Mouse (Mus musculus) embryonic fibroblast, embryonic 13.5 days (primary cell): Measurements from ENCODE around the gene Coq8b. TPM values are rescaled to one million over a fixed set of nuclear protein-coding genes. Genes with fewer than 3 reads are reported as not detected.
"Not testable (repeated sequence)": the region's sequence is repeated elsewhere in the genome, so short reads cannot be mapped to it uniquely, and the experiment has no call there.

Experiments used
- H3K27ac ChIP-seq: 2 replicates; pipeline ENCODE4 v1.5.1; 2012; ENCODE audit warnings: low read length, control low read depth, inconsistent platforms; ENCODE audit not compliant: insufficient read depth
- H3K4me1 ChIP-seq: 2 replicates; pipeline ENCODE4 v1.6.1; 2011; ENCODE audit warnings: low read length; ENCODE audit not compliant: control insufficient read depth, insufficient read depth
- H3K4me3 ChIP-seq: 2 replicates; pipeline ENCODE4 v1.5.1; 2011; ENCODE audit warnings: mild to moderate bottlenecking, control low read depth, low read length; ENCODE audit not compliant: insufficient read depth
- CTCF ChIP-seq: IDR thresholded peaks from 2 replicates; pipeline ENCODE4 v1.5.1; 2011; ENCODE audit warnings: mild to moderate bottlenecking, control low read depth, low read length, moderate library complexity, borderline replicate concordance; ENCODE audit not compliant: insufficient read depth
- POLR2A ChIP-seq: IDR thresholded peaks from 2 replicates; pipeline ENCODE4 v1.6.1; 2011; ENCODE audit warnings: low read depth, mild to moderate bottlenecking, control low read depth, low read length, moderate library complexity
- polyA plus RNA-seq: library from polyadenylated mRNA; stranded (reverse); fragments of >200 nt; gene quantifications from 2 replicates; pipeline ENCODE4 v1.2.4, GENCODE M21; 2011; ENCODE audit warnings: low read depth; ENCODE audit not compliant: missing spikeins, insufficient read length

Coq8b gene
- polyA plus RNA-seq, 1 experiment: 21.6 TPM

- Histone ChIP-seq H3K27ac (peak overlapping the region; percentile 47), H3K4me1 (peaks cover 18% of the 10 kb centered on the region), H3K4me3 (peak overlapping the region; percentile 64)
- TF ChIP-seq CTCF: no peak
- no peak for TF ChIP-seq POLR2A
Observed at GRCm38 (mm10) chr7:27227676-27228075, 5.1 kb upstream of the Coq8b start.

DNA sequence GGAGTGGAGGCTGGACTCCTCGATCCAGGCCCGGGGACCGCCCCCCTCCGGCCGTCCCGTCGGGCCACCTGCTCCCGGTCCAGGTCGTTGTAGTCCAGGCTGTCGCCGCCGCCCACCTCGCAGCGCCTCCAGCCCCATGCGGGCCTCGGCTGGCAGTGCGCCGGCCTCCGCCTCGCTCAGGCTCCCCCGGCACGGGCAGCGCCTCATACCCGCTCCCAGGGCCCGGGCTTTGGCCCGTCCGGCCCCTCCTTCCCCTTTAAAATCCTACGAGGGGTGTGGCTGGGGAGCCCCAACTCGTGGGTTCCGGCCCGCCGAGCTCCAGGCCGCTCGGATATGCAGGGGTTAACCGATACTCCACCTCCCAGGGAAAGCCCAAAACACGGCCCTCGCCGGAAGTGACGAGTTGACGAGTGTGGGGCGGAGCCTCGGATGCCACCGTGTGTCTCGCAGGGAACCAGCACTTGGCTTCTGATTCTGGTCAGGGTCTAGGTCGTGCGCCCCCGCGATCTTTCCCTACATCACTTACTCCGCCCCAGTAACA is 4.5 kb upstream of the Coq8b start, which contains the start of gene Itpkc:
Gene Itpkc (minus strand): TSS at position 381 of the 541 bp plus-strand sequence.
- TF ChIP-seq CTCF: no peak
- TF ChIP-seq POLR2A: peak; percentile 98
- Histone ChIP-seq H3K27ac (peak within 1 kb of the TSS; percentile 84), H3K4me3 (peak within 1 kb of the TSS; percentile 64), H3K4me1 (peaks cover 18% of the 10 kb centered on the region)

- peaks cover 20% of the 10 kb centered on the region for H3K4me1 ChIP-seq
- peak overlapping the region; percentile 84 for H3K27ac ChIP-seq
- TF ChIP-seq CTCF: no peak
- TF ChIP-seq POLR2A: no peak
- peak overlapping the region; percentile 64 for H3K4me3 ChIP-seq
Observed at GRCm38 (mm10) chr7:27228865-27229264, 4.0 kb upstream of the Coq8b start.

- TF ChIP-seq POLR2A (no peak), CTCF (no peak)
- Histone ChIP-seq H3K4me1 (peaks cover 12% of the 10 kb centered on the region), H3K27ac (peak overlapping the region; percentile 97), H3K4me3 (no peak overlapping the region)
Observed at GRCm38 (mm10) chr7:27230781-27231180, 2.0 kb upstream of the Coq8b start.

GRCm38 (mm10) chr7:27231693-27232331 is 1.0 kb upstream of the Coq8b start:
- TF ChIP-seq CTCF (no peak), POLR2A (peak; percentile 54)
- H3K27ac ChIP-seq: peak overlapping the region; percentile 97
- peaks cover 8% of the 10 kb centered on the region for H3K4me1 ChIP-seq
- no peak overlapping the region for H3K4me3 ChIP-seq

GRCm38 (mm10) chr7:27233300-27233699 is 477 bp downstream of the Coq8b start:
- Histone ChIP-seq H3K4me1 (peaks cover 7% of the 10 kb centered on the region; the same call in 1 of the 2 replicates), H3K4me3 (peak overlapping the region; percentile 54), H3K27ac (peak overlapping the region; percentile 69)
- TF ChIP-seq CTCF: no peak
- TF ChIP-seq POLR2A: no peak

GRCm38 (mm10) chr7:27235726-27236125 is 2.9 kb downstream of the Coq8b start:
- no peak overlapping the region for H3K27ac ChIP-seq
- no peak overlapping the region for H3K4me3 ChIP-seq
- TF ChIP-seq CTCF: no peak
- peak; percentile 28 for TF ChIP-seq POLR2A
- peaks cover 7% of the 10 kb centered on the region; the same call in 1 of the 2 replicates for H3K4me1 ChIP-seq

DNA sequence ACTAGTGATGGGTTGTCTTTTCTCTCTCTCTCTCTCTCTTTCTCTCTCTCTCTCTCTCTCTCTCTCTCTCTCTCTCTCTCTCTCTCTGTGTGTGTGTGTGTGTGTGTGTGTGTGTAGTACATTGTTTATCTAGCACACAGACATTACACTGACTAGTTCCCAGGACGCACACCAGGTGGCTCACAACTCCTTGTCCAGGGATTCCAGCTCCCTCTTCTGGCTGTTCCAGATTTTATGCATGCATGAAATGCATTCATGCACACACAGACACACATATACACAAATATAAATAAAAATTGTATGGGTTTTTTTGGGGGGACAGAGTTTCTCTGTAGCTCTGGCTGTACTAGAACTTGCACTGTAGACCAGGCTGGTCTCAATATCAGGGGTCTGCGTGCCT is 4.7 kb downstream of the Coq8b start:
- Histone ChIP-seq H3K4me3 (no peak overlapping the region), H3K27ac (no peak overlapping the region), H3K4me1 (peaks cover 5% of the 10 kb centered on the region; the same call in 1 of the 2 replicates)
- no peak for TF ChIP-seq CTCF
- TF ChIP-seq POLR2A: no peak

- Histone ChIP-seq H3K27ac (no peak overlapping the region), H3K4me3 (no peak overlapping the region), H3K4me1 (peaks cover 4% of the 10 kb centered on the region; the same call in 1 of the 2 replicates)
- no peak for TF ChIP-seq CTCF
- TF ChIP-seq POLR2A: no peak
Observed at GRCm38 (mm10) chr7:27238568-27238967, 5.7 kb downstream of the Coq8b start.

DNA sequence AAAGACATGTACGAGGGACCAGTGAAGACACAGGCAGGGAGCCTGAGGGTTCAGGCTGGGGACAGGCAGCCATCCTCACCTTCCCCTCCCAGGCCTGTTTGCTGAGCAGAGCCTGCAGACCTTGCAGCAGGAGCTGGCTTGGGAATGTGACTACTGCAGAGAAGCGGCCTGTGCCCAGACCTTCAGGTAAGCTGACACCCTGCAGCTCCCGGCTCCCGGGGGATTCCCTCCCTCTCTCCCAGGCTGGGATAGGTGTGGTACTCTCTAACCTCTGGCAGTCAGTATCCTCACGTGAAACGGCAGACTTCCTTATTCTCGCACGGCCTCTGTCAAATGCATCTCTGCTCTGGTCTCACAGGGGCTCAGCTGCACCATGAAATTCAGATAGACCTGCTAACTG is 10.4 kb downstream of the Coq8b start:
- H3K27ac ChIP-seq: no peak overlapping the region
- H3K4me3 ChIP-seq: no peak overlapping the region
- TF ChIP-seq POLR2A: no peak
- TF ChIP-seq CTCF: no peak
- H3K4me1 ChIP-seq: no peaks in the 10 kb centered on the region

- H3K4me3 ChIP-seq, H3K4me1 ChIP-seq, H3K27ac ChIP-seq: not testable (repeated sequence)
Observed at GRCm38 (mm10) chr7:27244088-27244487, 11.3 kb downstream of the Coq8b start.
